Mouse (Mus musculus) midbrain, embryonic 14.5 days (tissue): ENCODE results near the gene Ptges3l. TPM values are rescaled to one million over a fixed set of nuclear protein-coding genes. Genes with fewer than 3 reads are reported as not detected.
A peak's percentile ranks its signal among the peaks of the same experiment; 100 is the strongest.
"Not testable (repeated sequence)": the region's sequence is repeated elsewhere in the genome, so short reads cannot be mapped to it uniquely, and the experiment has no call there.

Source experiments
- ATAC-seq: fragments of 200-750 bp; cut with Nextera tagmentation; 2 replicates; pipeline ENCODE4 v1.8.0; 2017; ENCODE audit warnings: moderate number of reproducible peaks, moderate library complexity; ENCODE audit not compliant: low FRiP score, low TSS enrichment
- DNase-seq: peaks from one replicate; pipeline ENCODE4 v3.0.0-alpha.2; 2015
- H3K27ac ChIP-seq: fragments of 300-500 bp; sonication (generic); replicated peaks from 2 replicates; pipeline ENCODE4 v1.5.1; 2014; ENCODE audit warnings: mild to moderate bottlenecking, low read depth, low read length, moderate library complexity
- H3K27me3 ChIP-seq: fragments of 300-500 bp; sonication (generic); 2 replicates; pipeline ENCODE4 v1.6.1; 2014; ENCODE audit warnings: low read length, control low read depth, mixed read lengths; ENCODE audit not compliant: control insufficient read depth, insufficient read depth
- H3K36me3 ChIP-seq: fragments of 300-500 bp; sonication (generic); 2 replicates; pipeline ENCODE4 v1.6.1; 2014; ENCODE audit warnings: low read length, control low read depth; ENCODE audit not compliant: control insufficient read depth, insufficient read depth
- H3K4me1 ChIP-seq: fragments of 300-500 bp; sonication (generic); 2 replicates; pipeline ENCODE4 v1.6.1; 2014; ENCODE audit warnings: mild to moderate bottlenecking, antibody characterized with exemption, low read length, control low read depth; ENCODE audit not compliant: control insufficient read depth, insufficient read depth
- H3K4me2 ChIP-seq: fragments of 300-500 bp; sonication (generic); 2 replicates; pipeline ENCODE4 v1.6.1; 2014; ENCODE audit warnings: mild to moderate bottlenecking, low read length, moderate library complexity
- H3K4me3 ChIP-seq: fragments of 300-500 bp; sonication (generic); replicated peaks from 2 replicates; pipeline ENCODE4 v1.5.1; 2014; ENCODE audit warnings: low read depth, low read length
- H3K9ac ChIP-seq: fragments of 300-500 bp; sonication (generic); replicated peaks from 2 replicates; pipeline ENCODE4 v1.6.1; 2014; ENCODE audit warnings: mild to moderate bottlenecking, low read length, moderate library complexity
- H3K9me3 ChIP-seq: fragments of 300-500 bp; sonication (generic); 2 replicates; pipeline ENCODE4 v1.6.1; 2016; ENCODE audit warnings: low read length, control low read depth, mixed read lengths; ENCODE audit not compliant: control insufficient read depth
- WGBS: fragments of 180-500 bp; shearing (Covaris S2); extraction: QIAGEN DNeasy Blood & Tissue Kit; methylation state at CpG from one replicate; pipeline ENCODE4 v1.1.7; 2014; 5-methylcytosine and 5-hydroxymethylcytosine counted together
- polyA plus RNA-seq: library from polyadenylated mRNA; unstranded; fragments of >200 nt; fragmentation: Nextera tagmentation; extraction: Ambion mirVana; gene quantifications from 2 replicates; pipeline ENCODE4 v1.2.1, GENCODE M21; 2014

The Ptges3l gene
- polyA plus RNA-seq, result 1.1 TPM in 2 replicates

- Histone ChIP-seq H3K27me3 (no peaks in the 10 kb centered on the region), H3K36me3 (peaks cover 14% of the 10 kb centered on the region), H3K9me3 (no peaks in the 10 kb centered on the region), H3K27ac (peak within 1 kb of the TSS; percentile 88), H3K4me1 (peaks cover 23% of the 10 kb centered on the region), H3K4me2 (peak within 1 kb of the TSS; percentile 79), H3K4me3 (peak within 1 kb of the TSS; percentile 84), H3K9ac (peak within 1 kb of the TSS; percentile 80)
- ATAC-seq (peak; percentile 90), DNase-seq (peak; percentile 99)
- under 1% methylated on average over 81 of the region's 81 CpGs for WGBS
Observed at GRCm38 (mm10) chr11:101424925-101425813, at the start of gene Ptges3l, which contains the start of gene Rundc1. Ptges3l (minus strand) TSS chr11:101425333. Rundc1 (plus strand) TSS chr11:101425085.

- WGBS, result 64% methylated on average over 5 of the region's 5 CpGs
- no peak for ATAC-seq
- H3K9ac ChIP-seq, result no peak overlapping the region
Observed at GRCm38 (mm10) chr11:101474298-101474697, 49.2 kb upstream of the Ptges3l start.

GRCm38 (mm10) chr11:101473686-101474085 is 48.6 kb upstream of the Ptges3l start:
- not testable (repeated sequence) for H3K9ac ChIP-seq, H3K4me2 ChIP-seq, DNase-seq, H3K27me3 ChIP-seq, H3K4me3 ChIP-seq, ATAC-seq, H3K36me3 ChIP-seq, H3K9me3 ChIP-seq, H3K27ac ChIP-seq
- peaks cover 12% of the 10 kb centered on the region for H3K4me1 ChIP-seq
- 70% methylated on average over 1 of the region's 1 CpGs for WGBS

More at GRCm38 (mm10) chr11:101474298-101474697, 49.2 kb upstream of the Ptges3l start:
- no peak overlapping the region for H3K4me3 ChIP-seq
- H3K4me2 ChIP-seq, result no peak overlapping the region
- no peak overlapping the region for H3K27ac ChIP-seq
- no peak for DNase-seq
- H3K27me3 ChIP-seq, result no peaks in the 10 kb centered on the region
- no peaks in the 10 kb centered on the region for H3K9me3 ChIP-seq
- H3K4me1 ChIP-seq, result peaks cover 8% of the 10 kb centered on the region
- peaks cover 9% of the 10 kb centered on the region for H3K36me3 ChIP-seq

GRCm38 (mm10) chr11:101472336-101472735 is 47.2 kb upstream of the Ptges3l start:
- ATAC-seq (no peak), DNase-seq (no peak)
- Histone ChIP-seq H3K27me3 (no peaks in the 10 kb centered on the region), H3K4me2 (no peak overlapping the region), H3K4me3 (no peak overlapping the region), H3K27ac (no peak overlapping the region), H3K4me1 (peaks cover 12% of the 10 kb centered on the region), H3K9me3 (no peaks in the 10 kb centered on the region), H3K36me3 (peaks cover 9% of the 10 kb centered on the region), H3K9ac (no peak overlapping the region)
- 67% methylated on average over 7 of the region's 7 CpGs for WGBS

GRCm38 (mm10) chr11:101471926-101472325 is 46.8 kb upstream of the Ptges3l start:
- 56% methylated on average over 3 of the region's 3 CpGs for WGBS
- peaks cover 14% of the 10 kb centered on the region for H3K4me1 ChIP-seq
- no peak overlapping the region for H3K9ac ChIP-seq
- H3K9me3 ChIP-seq, result no peaks in the 10 kb centered on the region
- peaks cover 9% of the 10 kb centered on the region for H3K36me3 ChIP-seq
- no peak overlapping the region for H3K27ac ChIP-seq
- H3K27me3 ChIP-seq, result no peaks in the 10 kb centered on the region
- ATAC-seq (no peak), DNase-seq (no peak)
- H3K4me3 ChIP-seq, result no peak overlapping the region
- no peak overlapping the region for H3K4me2 ChIP-seq

GRCm38 (mm10) chr11:101470206-101470605 is 45.1 kb upstream of the Ptges3l start:
- no peak overlapping the region for H3K4me3 ChIP-seq
- no peaks in the 10 kb centered on the region for H3K9me3 ChIP-seq
- H3K27ac ChIP-seq, result no peak overlapping the region
- H3K4me1 ChIP-seq, result peaks cover 20% of the 10 kb centered on the region
- 10% methylated on average over 7 of the region's 7 CpGs for WGBS
- ATAC-seq (no peak), DNase-seq (no peak)
- H3K27me3 ChIP-seq, result no peaks in the 10 kb centered on the region
- peaks cover 9% of the 10 kb centered on the region for H3K36me3 ChIP-seq
- H3K4me2 ChIP-seq, result peak overlapping the region; percentile 29
- H3K9ac ChIP-seq, result no peak overlapping the region

- DNase-seq (no peak), ATAC-seq (no peak)
- Histone ChIP-seq H3K9ac (peak overlapping the region; percentile 79), H3K4me3 (peak overlapping the region; percentile 81), H3K9me3 (no peaks in the 10 kb centered on the region), H3K27ac (no peak overlapping the region), H3K36me3 (peaks cover 9% of the 10 kb centered on the region), H3K27me3 (no peaks in the 10 kb centered on the region), H3K4me1 (peaks cover 24% of the 10 kb centered on the region), H3K4me2 (peak overlapping the region; percentile 77)
- WGBS, result 62% methylated on average over 4 of the region's 4 CpGs
Observed at GRCm38 (mm10) chr11:101469155-101469554, 44.0 kb upstream of the Ptges3l start.

GRCm38 (mm10) chr11:101468731-101469130 is 43.6 kb upstream of the Ptges3l start:
- no peak for DNase-seq
- no peak for ATAC-seq
- peak overlapping the region; percentile 77 for H3K4me2 ChIP-seq
- peak overlapping the region; percentile 81 for H3K4me3 ChIP-seq
- 4% methylated on average over 13 of the region's 13 CpGs for WGBS
- peaks cover 28% of the 10 kb centered on the region for H3K4me1 ChIP-seq
- H3K27me3 ChIP-seq, result no peaks in the 10 kb centered on the region
- peak overlapping the region; percentile 85 for H3K27ac ChIP-seq
- H3K9ac ChIP-seq, result peak overlapping the region; percentile 79
- no peaks in the 10 kb centered on the region for H3K9me3 ChIP-seq
- peaks cover 9% of the 10 kb centered on the region for H3K36me3 ChIP-seq
